Mouse (Mus musculus): ENCODE data around the gene Prkn. TPM values are rescaled to one million over a fixed set of nuclear protein-coding genes. Genes with fewer than 3 reads are reported as not detected.

The Prkn gene
- polyA plus RNA-seq, 1 experiment from 2014 or later, result 3.5 TPM

GRCm38 (mm10) chr17:11737905-11738304, 897.7 kb downstream of the Prkn start:
- Histone ChIP-seq H3K4me2 (ENCODE audit: low read length) (no peak overlapping the region), H3K27me3 (ENCODE audit: control insufficient read depth, insufficient read depth, low read length) (no peaks in the 10 kb centered on the region), H3K4me1 (ENCODE audit: control insufficient read depth in 2 of 2, insufficient read depth in 2 of 2, low read length in 2 of 2) (peaks cover 0 to 3% of the 10 kb centered on the region in 2 experiments; a peak in 1 of 4 replicates), H3K36me3 (ENCODE audit: control insufficient read depth, insufficient read depth, low read length) (no peaks in the 10 kb centered on the region), H3K9ac (ENCODE audit: low read length) (no peak overlapping the region), H3K27ac (replicated peaks in 1 of 2; ENCODE audit: control insufficient read depth in 1 of 2, insufficient read depth in 1 of 2, low read depth in 2 of 2, low read length in 2 of 2) (no peak overlapping the region), H3K4me3 (ENCODE audit: control insufficient read depth in 1 of 2, insufficient read depth in 1 of 2, low read depth in 1 of 2, low read length in 2 of 2) (no peak overlapping the region), H3K9me3 (ENCODE audit: control insufficient read depth, low read length) (no peaks in the 10 kb centered on the region)
- no peak for ATAC-seq (ENCODE audit: insufficient number of reproducible peaks, insufficient read depth, low FRiP score, low read depth)
- 93% methylated on average over 10 of the region's 10 CpGs for WGBS

DNA sequence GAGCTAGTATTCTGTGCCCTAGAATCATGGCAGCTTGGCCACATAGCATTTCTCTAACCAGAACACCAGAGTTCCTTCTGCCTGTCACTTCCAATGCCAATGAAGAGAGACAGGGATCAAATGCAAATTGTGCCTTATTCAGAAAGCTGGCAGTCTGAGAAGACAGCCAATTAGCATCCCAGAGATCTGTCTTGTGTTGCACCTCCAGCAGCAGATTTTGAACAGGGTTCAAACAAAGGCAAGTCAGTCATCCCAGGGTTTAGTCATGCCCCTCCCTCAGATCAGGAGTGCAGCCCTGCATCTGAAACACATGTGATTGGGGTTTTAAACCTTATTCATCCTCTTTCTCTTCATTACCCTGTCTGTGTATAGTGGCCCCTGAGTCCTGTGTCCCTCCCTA, 900.5 kb downstream of the Prkn start:
- no peak overlapping the region for H3K4me2 ChIP-seq (ENCODE audit: low read length)
- no peaks in the 10 kb centered on the region for H3K27me3 ChIP-seq (ENCODE audit: control insufficient read depth, insufficient read depth, low read length)
- H3K27ac ChIP-seq (replicated peaks in 1 of 2; ENCODE audit: control insufficient read depth in 1 of 2, insufficient read depth in 1 of 2, low read depth in 2 of 2, low read length in 2 of 2), result no peak overlapping the region
- H3K9me3 ChIP-seq (ENCODE audit: control insufficient read depth, low read length), result no peaks in the 10 kb centered on the region
- H3K9ac ChIP-seq (ENCODE audit: low read length), result no peak overlapping the region
- no peak overlapping the region for H3K4me3 ChIP-seq (ENCODE audit: control insufficient read depth in 1 of 2, insufficient read depth in 1 of 2, low read depth in 1 of 2, low read length in 2 of 2)
- no peaks in the 10 kb centered on the region for H3K36me3 ChIP-seq (ENCODE audit: control insufficient read depth, insufficient read depth, low read length)
- no peak for ATAC-seq (ENCODE audit: insufficient number of reproducible peaks, insufficient read depth, low FRiP score, low read depth)
- peaks cover 2 to 4% of the 10 kb centered on the region in 2 experiments; a peak in 3 of 4 replicates for H3K4me1 ChIP-seq (ENCODE audit: control insufficient read depth in 2 of 2, insufficient read depth in 2 of 2, low read length in 2 of 2)

DNA sequence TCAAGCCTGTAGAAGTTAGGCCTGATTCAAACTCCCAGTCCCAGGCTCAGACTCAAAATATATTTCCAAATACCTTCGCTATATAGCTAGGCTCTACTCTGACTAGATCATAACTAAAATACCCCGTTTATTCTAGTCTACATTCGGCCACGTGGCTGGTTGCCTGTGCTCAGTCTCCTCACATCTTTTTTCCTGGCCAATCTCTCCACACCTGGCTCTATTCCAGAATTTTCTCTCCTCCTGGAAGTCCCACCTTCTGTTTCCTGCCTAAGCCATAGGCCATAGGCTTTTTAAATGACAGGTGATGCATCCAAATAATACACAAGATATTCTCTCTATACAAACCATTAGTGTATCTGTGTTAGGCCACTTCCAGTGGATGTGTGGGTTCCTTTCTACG, 901.0 kb downstream of the Prkn start:
- H3K36me3 ChIP-seq (ENCODE audit: control insufficient read depth, insufficient read depth, low read length), result no peaks in the 10 kb centered on the region
- H3K4me3 ChIP-seq (ENCODE audit: control insufficient read depth in 1 of 2, insufficient read depth in 1 of 2, low read depth in 1 of 2, low read length in 2 of 2), result no peak overlapping the region
- no peaks in the 10 kb centered on the region for H3K9me3 ChIP-seq (ENCODE audit: control insufficient read depth, low read length)
- H3K4me1 ChIP-seq (ENCODE audit: control insufficient read depth in 2 of 2, insufficient read depth in 2 of 2, low read length in 2 of 2), result peaks cover 2 to 4% of the 10 kb centered on the region in 2 experiments; a peak in 3 of 4 replicates
- no peaks in the 10 kb centered on the region for H3K27me3 ChIP-seq (ENCODE audit: control insufficient read depth, insufficient read depth, low read length)
- H3K27ac ChIP-seq (replicated peaks in 1 of 2; ENCODE audit: control insufficient read depth in 1 of 2, insufficient read depth in 1 of 2, low read depth in 2 of 2, low read length in 2 of 2), result no peak overlapping the region
- no peak overlapping the region for H3K4me2 ChIP-seq (ENCODE audit: low read length)
- no peak overlapping the region for H3K9ac ChIP-seq (ENCODE audit: low read length)
- WGBS, result 76% methylated on average over 5 of the region's 5 CpGs
- no peak for ATAC-seq (ENCODE audit: insufficient number of reproducible peaks, insufficient read depth, low FRiP score, low read depth)

DNA sequence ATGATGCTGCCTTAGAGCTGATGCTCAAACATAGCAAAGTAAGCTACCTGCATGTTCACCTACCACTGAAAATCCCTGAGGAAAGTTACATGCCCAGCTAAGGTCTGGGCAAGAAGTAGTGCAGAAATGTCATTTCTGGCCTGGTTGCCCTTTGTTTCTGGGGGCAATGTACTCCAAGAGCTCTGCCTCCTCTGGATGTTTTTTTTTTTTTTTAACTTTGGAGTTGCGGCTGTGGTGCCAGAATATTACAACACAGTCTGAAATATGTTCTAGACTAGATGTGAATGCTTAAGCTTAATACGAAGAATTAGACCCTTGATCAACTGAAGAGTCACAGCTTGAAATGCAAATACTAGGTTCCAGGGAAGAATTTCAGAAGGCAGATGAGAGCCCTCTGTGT, 911.1 kb downstream of the Prkn start:
- Histone ChIP-seq H3K9me3 (ENCODE audit: control insufficient read depth, low read length) (no peaks in the 10 kb centered on the region), H3K27me3 (ENCODE audit: control insufficient read depth, insufficient read depth, low read length) (no peaks in the 10 kb centered on the region), H3K4me3 (ENCODE audit: control insufficient read depth in 1 of 2, insufficient read depth in 1 of 2, low read depth in 1 of 2, low read length in 2 of 2) (no peak overlapping the region), H3K9ac (ENCODE audit: low read length) (no peak overlapping the region), H3K4me1 (ENCODE audit: control insufficient read depth in 2 of 2, insufficient read depth in 2 of 2, low read length in 2 of 2) (no peaks in the 10 kb centered on the region), H3K27ac (replicated peaks in 1 of 2; ENCODE audit: control insufficient read depth in 1 of 2, insufficient read depth in 1 of 2, low read depth in 2 of 2, low read length in 2 of 2) (no peak overlapping the region), H3K36me3 (ENCODE audit: control insufficient read depth, insufficient read depth, low read length) (no peaks in the 10 kb centered on the region), H3K4me2 (ENCODE audit: low read length) (no peak overlapping the region)
- ATAC-seq (ENCODE audit: insufficient number of reproducible peaks, insufficient read depth, low FRiP score, low read depth), result no peak
- 92% methylated on average over 2 of the region's 2 CpGs for WGBS

- H3K27me3 ChIP-seq (ENCODE audit: control insufficient read depth, insufficient read depth, low read length), result no peaks in the 10 kb centered on the region
- no peak overlapping the region for H3K4me3 ChIP-seq (ENCODE audit: control insufficient read depth in 1 of 2, insufficient read depth in 1 of 2, low read depth in 1 of 2, low read length in 2 of 2)
- WGBS, result 56% methylated on average over 2 of the region's 2 CpGs
- H3K27ac ChIP-seq (replicated peaks in 1 of 2; ENCODE audit: control insufficient read depth in 1 of 2, insufficient read depth in 1 of 2, low read depth in 2 of 2, low read length in 2 of 2), result no peak overlapping the region
- no peaks in the 10 kb centered on the region for H3K36me3 ChIP-seq (ENCODE audit: control insufficient read depth, insufficient read depth, low read length)
- H3K9me3 ChIP-seq (ENCODE audit: control insufficient read depth, low read length), result no peaks in the 10 kb centered on the region
- no peak overlapping the region for H3K4me2 ChIP-seq (ENCODE audit: low read length)
- no peaks in the 10 kb centered on the region for H3K4me1 ChIP-seq (ENCODE audit: control insufficient read depth in 2 of 2, insufficient read depth in 2 of 2, low read length in 2 of 2)
- ATAC-seq (ENCODE audit: insufficient number of reproducible peaks, insufficient read depth, low FRiP score, low read depth), result no peak
- no peak overlapping the region for H3K9ac ChIP-seq (ENCODE audit: low read length)
Measured at GRCm38 (mm10) chr17:11752686-11753085, 912.5 kb downstream of the Prkn start.

DNA sequence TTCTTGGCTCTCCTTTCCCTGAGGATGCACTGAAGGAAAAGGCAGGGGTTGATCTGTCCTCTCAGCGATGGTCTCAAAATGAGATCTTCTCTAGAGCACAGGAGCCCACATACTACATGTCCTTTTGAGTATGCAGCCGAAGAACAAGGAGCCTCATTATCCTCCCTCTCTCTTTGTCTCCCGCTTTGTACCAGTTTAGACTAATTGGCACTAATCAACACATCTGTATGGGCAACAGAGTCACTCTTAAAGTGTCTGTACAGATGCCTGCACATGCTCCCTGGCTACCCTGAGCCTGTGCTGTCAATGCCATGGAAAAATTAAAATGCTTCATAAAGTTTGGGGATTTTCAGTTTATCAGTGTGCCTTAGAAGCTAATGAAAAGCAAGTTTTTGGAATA, 924.9 kb downstream of the Prkn start:
- Histone ChIP-seq H3K9me3 (ENCODE audit: control insufficient read depth, low read length) (no peaks in the 10 kb centered on the region), H3K4me1 (ENCODE audit: control insufficient read depth in 2 of 2, insufficient read depth in 2 of 2, low read length in 2 of 2) (no peaks in the 10 kb centered on the region), H3K27ac (replicated peaks in 1 of 2; ENCODE audit: control insufficient read depth in 1 of 2, insufficient read depth in 1 of 2, low read depth in 2 of 2, low read length in 2 of 2) (no peak overlapping the region), H3K4me3 (ENCODE audit: control insufficient read depth in 1 of 2, insufficient read depth in 1 of 2, low read depth in 1 of 2, low read length in 2 of 2) (no peak overlapping the region), H3K36me3 (ENCODE audit: control insufficient read depth, insufficient read depth, low read length) (no peaks in the 10 kb centered on the region), H3K27me3 (ENCODE audit: control insufficient read depth, insufficient read depth, low read length) (no peaks in the 10 kb centered on the region), H3K4me2 (ENCODE audit: low read length) (no peak overlapping the region), H3K9ac (ENCODE audit: low read length) (no peak overlapping the region)
- 71% methylated on average over 3 of the region's 3 CpGs for WGBS
- no peak for ATAC-seq (ENCODE audit: insufficient number of reproducible peaks, insufficient read depth, low FRiP score, low read depth)

DNA sequence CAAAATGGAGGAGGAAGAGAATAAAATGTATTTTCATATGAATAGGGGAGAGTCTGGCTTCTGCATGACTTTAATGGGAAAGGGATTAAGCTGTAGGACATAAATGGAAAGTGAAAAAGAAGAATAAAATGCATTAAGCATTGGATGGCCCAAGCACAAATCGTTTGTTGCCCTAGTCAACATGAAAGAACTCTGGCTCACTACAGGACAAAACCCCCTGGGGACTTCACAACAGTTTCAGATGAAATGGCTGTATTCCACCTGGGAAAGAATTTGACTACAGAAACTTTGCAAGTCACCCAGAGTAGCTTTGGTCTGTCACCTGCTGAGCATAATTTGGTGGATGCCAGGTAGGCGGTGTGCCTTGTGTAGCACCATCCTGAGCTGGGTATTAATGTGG, 925.4 kb downstream of the Prkn start:
- no peak for ATAC-seq (ENCODE audit: insufficient number of reproducible peaks, insufficient read depth, low FRiP score, low read depth)
- Histone ChIP-seq H3K36me3 (ENCODE audit: control insufficient read depth, insufficient read depth, low read length) (no peaks in the 10 kb centered on the region), H3K9ac (ENCODE audit: low read length) (no peak overlapping the region), H3K9me3 (ENCODE audit: control insufficient read depth, low read length) (no peaks in the 10 kb centered on the region), H3K27me3 (ENCODE audit: control insufficient read depth, insufficient read depth, low read length) (no peaks in the 10 kb centered on the region), H3K4me1 (ENCODE audit: control insufficient read depth in 2 of 2, insufficient read depth in 2 of 2, low read length in 2 of 2) (no peaks in the 10 kb centered on the region), H3K4me3 (ENCODE audit: control insufficient read depth in 1 of 2, insufficient read depth in 1 of 2, low read depth in 1 of 2, low read length in 2 of 2) (no peak overlapping the region), H3K27ac (replicated peaks in 1 of 2; ENCODE audit: control insufficient read depth in 1 of 2, insufficient read depth in 1 of 2, low read depth in 2 of 2, low read length in 2 of 2) (no peak overlapping the region), H3K4me2 (ENCODE audit: low read length) (no peak overlapping the region)
- WGBS, result 54% methylated on average over 2 of the region's 2 CpGs

DNA sequence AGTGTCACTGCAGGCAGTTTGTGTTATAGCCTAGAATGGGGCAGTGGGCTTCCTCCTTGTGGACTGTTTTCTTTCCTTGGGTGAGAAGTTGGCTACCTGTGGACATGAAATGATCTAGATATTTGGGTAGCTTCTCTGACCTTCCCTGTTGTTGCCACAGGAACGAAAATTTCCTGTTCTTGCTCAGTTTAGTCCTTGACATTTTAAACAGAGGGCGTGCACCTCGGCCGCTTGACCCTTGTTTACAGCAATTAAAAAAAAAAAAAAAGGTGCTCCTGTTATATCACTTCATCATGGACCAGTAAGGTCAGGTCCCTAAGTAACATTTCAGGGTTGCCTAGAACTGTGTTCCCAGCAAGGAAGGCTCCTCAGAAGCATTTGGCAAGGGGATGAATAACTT, 927.1 kb downstream of the Prkn start:
- Histone ChIP-seq H3K9me3 (ENCODE audit: control insufficient read depth, low read length) (no peaks in the 10 kb centered on the region), H3K4me1 (ENCODE audit: control insufficient read depth in 2 of 2, insufficient read depth in 2 of 2, low read length in 2 of 2) (no peaks in the 10 kb centered on the region), H3K27ac (replicated peaks in 1 of 2; ENCODE audit: control insufficient read depth in 1 of 2, insufficient read depth in 1 of 2, low read depth in 2 of 2, low read length in 2 of 2) (no peak overlapping the region), H3K9ac (ENCODE audit: low read length) (no peak overlapping the region), H3K4me2 (ENCODE audit: low read length) (no peak overlapping the region), H3K4me3 (ENCODE audit: control insufficient read depth in 1 of 2, insufficient read depth in 1 of 2, low read depth in 1 of 2, low read length in 2 of 2) (no peak overlapping the region), H3K27me3 (ENCODE audit: control insufficient read depth, insufficient read depth, low read length) (no peaks in the 10 kb centered on the region), H3K36me3 (ENCODE audit: control insufficient read depth, insufficient read depth, low read length) (no peaks in the 10 kb centered on the region)
- 77% methylated on average over 4 of the region's 4 CpGs for WGBS
- no peak for ATAC-seq (ENCODE audit: insufficient number of reproducible peaks, insufficient read depth, low FRiP score, low read depth)
